Mouse (Mus musculus) brain, embryonic 14.5 days (tissue): ENCODE results near the gene Naip1.

Experiments
- CTCF ChIP-seq: fragments of 200-500 bp; IDR thresholded peaks from 2 replicates; pipeline ENCODE4 v1.5.1; 2012; ENCODE audit warnings: inconsistent platforms, mild to moderate bottlenecking, moderate library complexity, borderline replicate concordance; ENCODE audit not compliant: insufficient read depth, insufficient read length; ENCODE audit errors: extremely low read depth
- POLR2A ChIP-seq: fragments of 200-500 bp; IDR thresholded peaks from 2 replicates; pipeline ENCODE4 v1.6.1; 2012; ENCODE audit warnings: mild to moderate bottlenecking, inconsistent platforms, borderline replicate concordance; ENCODE audit not compliant: poor library complexity, insufficient read depth, insufficient read length, severe bottlenecking; ENCODE audit errors: extremely low read depth

GRCm38 (mm10) chr13:100483610-100484009, 30.9 kb upstream of the Naip1 start:
- TF ChIP-seq CTCF: no peak
- no peak for TF ChIP-seq POLR2A
